Mouse (Mus musculus) limb, embryonic 11.5 days (tissue): ENCODE results near the gene Prps2. TPM values are rescaled to one million over a fixed set of nuclear protein-coding genes. Genes with fewer than 3 reads are reported as not detected.

Experiments
- ATAC-seq: fragments of 200-750 bp; cut with Nextera tagmentation; 2 replicates; pipeline ENCODE4 v1.8.0; 2017; ENCODE audit warnings: low read depth; ENCODE audit not compliant: insufficient number of reproducible peaks, low FRiP score, low TSS enrichment
- DNase-seq: peaks from one replicate; pipeline ENCODE4 v3.0.0-alpha.2; 2015; ENCODE audit warnings: low spot score
- H3K27ac ChIP-seq: fragments of 300-500 bp; sonication (generic); replicated peaks from 2 replicates; pipeline ENCODE4 v1.5.1; 2014; ENCODE audit warnings: low read depth, mild to moderate bottlenecking, low read length
- H3K27me3 ChIP-seq: fragments of 300-500 bp; sonication (generic); 2 replicates; pipeline ENCODE4 v1.6.1; 2014; ENCODE audit warnings: mild to moderate bottlenecking, low read length, mixed read lengths; ENCODE audit not compliant: control insufficient read depth, insufficient read depth
- H3K36me3 ChIP-seq: fragments of 300-500 bp; sonication (generic); 2 replicates; pipeline ENCODE4 v1.6.1; 2014; ENCODE audit warnings: mild to moderate bottlenecking, low read length, moderate library complexity, mixed read lengths; ENCODE audit not compliant: control insufficient read depth, insufficient read depth
- H3K4me1 ChIP-seq: fragments of 300-500 bp; sonication (generic); 2 replicates; pipeline ENCODE4 v1.6.1; 2014; ENCODE audit warnings: low read length, mixed read lengths; ENCODE audit not compliant: control insufficient read depth, insufficient read depth
- H3K4me2 ChIP-seq: fragments of 300-500 bp; sonication (generic); 2 replicates; pipeline ENCODE4 v1.6.1; 2014; ENCODE audit warnings: low read depth, mild to moderate bottlenecking, moderate library complexity; ENCODE audit not compliant: severe bottlenecking
- H3K4me3 ChIP-seq: fragments of 300-500 bp; sonication (generic); 2 replicates; pipeline ENCODE4 v1.5.1; 2014; ENCODE audit warnings: low read depth, low read length
- H3K9ac ChIP-seq: fragments of 300-500 bp; sonication (generic); 2 replicates; pipeline ENCODE4 v1.6.1; 2014; ENCODE audit warnings: mild to moderate bottlenecking, low read length
- H3K9me3 ChIP-seq: fragments of 300-500 bp; sonication (generic); 2 replicates; pipeline ENCODE4 v1.6.1; 2016; ENCODE audit warnings: low read length; ENCODE audit not compliant: control insufficient read depth
- WGBS: fragments of 180-500 bp; shearing (Covaris S2); extraction: QIAGEN DNeasy Blood & Tissue Kit; methylation state at CpG from one replicate; pipeline ENCODE4 v1.1.7; 2014; 5-methylcytosine and 5-hydroxymethylcytosine counted together
- polyA plus RNA-seq: library from polyadenylated mRNA; unstranded; fragments of >200 nt; fragmentation: Nextera tagmentation; extraction: Ambion mirVana; gene quantifications from 2 replicates; pipeline ENCODE4 v1.2.1, GENCODE M21; 2014

The Prps2 gene
- polyA plus RNA-seq, 1 experiment from 2014 or later: 14.2 TPM

DNA sequence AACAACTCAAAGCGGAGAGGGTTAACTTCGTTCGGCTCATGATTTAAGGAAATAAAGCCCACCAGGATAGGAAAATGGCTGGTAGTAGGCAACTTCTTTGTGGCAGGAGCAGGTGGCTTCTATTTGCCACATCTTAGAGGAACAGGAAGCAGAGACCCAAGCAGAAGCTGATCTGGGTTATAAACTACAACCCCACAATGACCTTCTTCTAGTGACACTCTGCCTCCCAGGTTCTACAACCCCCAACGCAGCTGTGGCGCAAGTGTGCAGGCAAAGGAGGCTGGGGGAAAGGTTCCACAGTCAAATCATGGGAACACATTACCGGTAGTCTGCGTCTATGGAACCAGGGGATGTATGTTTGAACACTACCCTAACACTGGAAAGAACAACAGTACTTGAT is 22.8 kb downstream of the Prps2 start:
- H3K4me1 ChIP-seq: no peaks in the 10 kb centered on the region
- H3K27me3 ChIP-seq: no peaks in the 10 kb centered on the region
- H3K36me3 ChIP-seq: no peaks in the 10 kb centered on the region
- DNase-seq: no peak
- WGBS: 80% methylated on average over 7 of the region's 7 CpGs
- ATAC-seq: no peak
- no peak overlapping the region for H3K4me3 ChIP-seq
- no peak overlapping the region for H3K27ac ChIP-seq
- no peak overlapping the region for H3K9ac ChIP-seq
- H3K4me2 ChIP-seq: no peak overlapping the region
- no peaks in the 10 kb centered on the region for H3K9me3 ChIP-seq

DNA sequence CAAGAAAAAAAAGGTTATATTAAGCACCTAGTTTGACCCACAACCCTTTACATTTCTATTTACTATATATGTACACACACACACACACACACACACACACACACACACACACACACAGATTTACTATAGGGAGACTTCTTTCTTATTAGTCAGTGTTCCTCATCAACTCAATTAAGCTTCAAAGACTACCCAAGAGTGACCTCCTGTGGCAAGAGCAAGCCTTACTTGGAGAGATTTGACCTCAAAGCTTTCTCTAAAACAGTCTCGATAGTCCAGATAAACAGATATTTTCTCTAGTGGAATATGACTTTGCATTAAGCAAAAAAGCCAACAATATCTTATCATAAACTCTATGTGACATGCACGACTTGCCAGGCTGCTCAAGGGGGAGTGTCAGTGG is 25.1 kb downstream of the Prps2 start:
- ATAC-seq (no peak), DNase-seq (no peak)
- H3K27ac ChIP-seq: no peak overlapping the region
- no peaks in the 10 kb centered on the region for H3K9me3 ChIP-seq
- no peaks in the 10 kb centered on the region for H3K4me1 ChIP-seq
- no peaks in the 10 kb centered on the region for H3K36me3 ChIP-seq
- no peak overlapping the region for H3K4me3 ChIP-seq
- 77% methylated on average over 2 of the region's 2 CpGs for WGBS
- no peaks in the 10 kb centered on the region for H3K27me3 ChIP-seq
- H3K4me2 ChIP-seq: no peak overlapping the region
- H3K9ac ChIP-seq: no peak overlapping the region

DNA sequence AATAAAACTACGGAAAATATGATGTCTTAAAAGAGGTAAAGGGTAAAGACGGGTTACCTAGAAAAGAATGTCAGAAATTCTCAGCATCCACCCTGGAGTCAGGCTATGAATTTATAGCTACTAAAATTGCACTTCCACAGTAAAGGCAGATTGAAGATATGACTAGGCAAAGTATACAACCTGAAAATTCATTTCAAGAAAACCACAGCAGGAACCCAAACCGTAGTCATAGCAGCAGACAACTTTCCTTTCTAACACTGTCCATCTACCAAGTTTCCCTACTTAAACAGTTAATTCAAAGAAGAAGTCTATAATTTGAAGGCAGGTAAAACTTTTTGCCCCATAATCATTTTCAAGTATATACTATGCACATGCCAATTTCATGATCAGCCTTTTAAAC is 26.6 kb downstream of the Prps2 start:
- no peak for DNase-seq
- H3K9me3 ChIP-seq: no peaks in the 10 kb centered on the region
- no peak overlapping the region for H3K4me3 ChIP-seq
- no peaks in the 10 kb centered on the region for H3K27me3 ChIP-seq
- H3K27ac ChIP-seq: no peak overlapping the region
- H3K36me3 ChIP-seq: no peaks in the 10 kb centered on the region
- no peak for ATAC-seq
- H3K4me1 ChIP-seq: no peaks in the 10 kb centered on the region
- WGBS: 91% methylated on average over 3 of the region's 3 CpGs
- H3K9ac ChIP-seq: no peak overlapping the region
- H3K4me2 ChIP-seq: no peak overlapping the region

DNA sequence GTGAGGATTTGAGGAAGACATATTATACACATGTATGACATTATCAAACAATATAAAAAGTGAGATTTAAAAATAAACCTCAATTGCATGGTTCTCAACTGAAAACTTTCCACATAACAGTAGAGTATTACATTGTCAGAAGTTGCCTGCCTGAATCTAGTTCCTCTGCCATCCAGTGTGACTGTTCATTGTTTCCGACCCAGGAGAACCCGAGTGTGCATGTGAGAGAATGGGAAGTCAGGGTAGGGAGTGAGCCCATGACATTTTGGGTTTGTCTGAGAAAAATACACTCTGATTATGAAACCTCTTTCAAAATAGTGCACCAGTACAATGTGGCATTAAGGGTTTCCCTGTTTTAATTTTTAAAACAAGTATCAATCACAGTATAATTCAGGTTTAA is 28.9 kb downstream of the Prps2 start:
- H3K27me3 ChIP-seq: no peaks in the 10 kb centered on the region
- H3K4me1 ChIP-seq: no peaks in the 10 kb centered on the region
- WGBS: 93% methylated on average over 2 of the region's 2 CpGs

DNA sequence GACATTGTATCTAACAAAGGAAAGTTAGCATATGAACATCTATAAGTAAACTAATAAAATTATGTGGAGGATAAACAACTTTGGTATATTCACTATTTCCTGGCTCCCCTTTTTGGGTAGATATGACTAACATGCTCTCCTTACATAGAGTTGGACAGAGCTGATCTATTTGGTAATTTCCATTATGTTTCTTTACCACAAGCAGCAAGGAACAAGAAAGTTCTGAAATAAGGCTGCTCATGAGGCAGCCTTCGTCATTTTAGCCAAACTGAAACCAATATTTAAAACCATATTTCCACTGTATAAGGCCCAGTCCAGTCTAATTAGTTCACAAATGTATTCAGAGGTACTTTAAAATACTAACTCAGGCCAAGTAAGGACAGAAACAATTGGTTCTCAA is 36.1 kb downstream of the Prps2 start:
- H3K27me3 ChIP-seq: 0 out of 2 replicates have a peak, but pooled peaks cover 5% of the 10 kb centered on the region
- H3K9me3 ChIP-seq: no peaks in the 10 kb centered on the region
- H3K4me1 ChIP-seq: no peaks in the 10 kb centered on the region
- ATAC-seq (no peak), DNase-seq (no peak)
- no peak overlapping the region for H3K4me2 ChIP-seq
- no peaks in the 10 kb centered on the region for H3K36me3 ChIP-seq
- no peak overlapping the region for H3K9ac ChIP-seq
- 96% methylated on average over 1 of the region's 1 CpGs for WGBS
- no peak overlapping the region for H3K27ac ChIP-seq
- H3K4me3 ChIP-seq: no peak overlapping the region

More for the DNA sequence above, 28.9 kb downstream of the Prps2 start:
- Histone ChIP-seq H3K36me3 (no peaks in the 10 kb centered on the region), H3K9me3 (no peaks in the 10 kb centered on the region), H3K9ac (no peak overlapping the region), H3K4me2 (no peak overlapping the region), H3K27ac (no peak overlapping the region), H3K4me3 (no peak overlapping the region)
- no peak for ATAC-seq
- DNase-seq: no peak

DNA sequence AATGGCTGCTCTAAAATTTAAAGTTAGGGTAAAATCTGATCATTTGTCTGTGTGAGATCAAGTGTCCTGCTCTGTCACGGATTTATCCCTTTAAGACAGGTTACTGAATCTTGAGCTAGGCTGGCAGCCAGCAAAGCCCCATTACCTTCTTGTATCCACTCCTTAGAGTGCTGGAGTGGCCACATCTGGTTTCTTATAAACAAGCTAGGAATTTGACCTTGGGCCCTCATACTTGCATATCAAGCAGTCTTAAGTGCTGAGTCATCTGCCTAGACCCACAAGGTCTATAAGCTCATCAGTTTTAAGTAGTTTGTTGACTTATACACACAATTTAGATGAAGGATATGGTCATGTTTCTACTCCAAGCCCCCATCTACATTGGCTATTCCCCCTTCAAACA is 38.2 kb downstream of the Prps2 start:
- Histone ChIP-seq H3K27me3 (peaks cover 10% of the 10 kb centered on the region; the same call in 1 of the 2 replicates), H3K9ac (no peak overlapping the region), H3K4me3 (no peak overlapping the region), H3K9me3 (no peaks in the 10 kb centered on the region), H3K4me2 (no peak overlapping the region), H3K27ac (no peak overlapping the region), H3K4me1 (no peaks in the 10 kb centered on the region), H3K36me3 (no peaks in the 10 kb centered on the region)
- DNase-seq (no peak), ATAC-seq (no peak)
- 88% methylated on average over 1 of the region's 1 CpGs for WGBS

DNA sequence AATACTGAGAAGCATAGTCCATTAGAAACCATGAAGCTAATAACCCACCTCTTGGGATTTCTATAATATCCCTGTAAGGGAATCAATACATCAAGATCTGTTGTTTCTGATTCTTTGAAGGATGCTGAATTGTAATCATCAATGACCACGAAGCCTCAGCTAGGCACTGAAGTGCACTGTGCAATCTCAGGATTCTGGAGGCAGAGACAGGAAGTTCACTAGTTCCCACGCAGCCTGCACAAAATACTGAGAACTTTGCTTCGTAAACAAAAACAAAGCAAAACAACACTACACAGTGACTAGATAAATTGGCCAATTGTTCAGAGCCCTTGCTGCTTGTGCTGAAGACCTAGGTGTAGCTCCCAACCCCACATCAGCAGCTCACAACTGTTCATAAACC is 40.7 kb downstream of the Prps2 start:
- no peak overlapping the region for H3K4me3 ChIP-seq
- H3K27ac ChIP-seq: no peak overlapping the region
- ATAC-seq (no peak), DNase-seq (no peak)
- no peaks in the 10 kb centered on the region for H3K4me1 ChIP-seq
- H3K9me3 ChIP-seq: no peaks in the 10 kb centered on the region
- no peak overlapping the region for H3K9ac ChIP-seq
- H3K27me3 ChIP-seq: peaks cover 9% of the 10 kb centered on the region; the same call in 1 of the 2 replicates
- H3K4me2 ChIP-seq: no peak overlapping the region
- WGBS: 93% methylated on average over 3 of the region's 3 CpGs
- no peaks in the 10 kb centered on the region for H3K36me3 ChIP-seq

DNA sequence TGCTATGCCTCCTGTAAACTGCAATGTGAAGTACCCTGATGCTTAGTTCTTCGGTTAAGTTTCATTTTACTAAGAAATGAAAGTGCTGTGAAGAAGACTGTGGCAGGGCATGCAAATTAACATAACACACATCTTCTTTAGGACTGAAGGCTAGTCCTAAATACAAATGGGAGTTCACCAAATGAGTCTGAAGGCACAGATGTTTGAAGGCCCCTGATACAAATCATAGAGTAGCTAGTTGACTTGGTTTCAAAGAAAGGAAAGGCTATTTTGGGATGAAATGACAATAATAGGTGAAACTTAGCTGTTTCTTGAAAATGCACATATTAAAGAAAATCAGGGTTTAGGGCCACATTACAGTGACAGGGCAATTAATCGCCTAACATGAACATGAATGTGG is 42.4 kb downstream of the Prps2 start:
- Histone ChIP-seq H3K9me3 (no peaks in the 10 kb centered on the region), H3K27ac (no peak overlapping the region), H3K4me3 (no peak overlapping the region), H3K4me1 (no peaks in the 10 kb centered on the region), H3K9ac (no peak overlapping the region), H3K4me2 (no peak overlapping the region), H3K36me3 (no peaks in the 10 kb centered on the region), H3K27me3 (peaks cover 9% of the 10 kb centered on the region; the same call in 1 of the 2 replicates)
- WGBS: 90% methylated on average over 2 of the region's 2 CpGs
- DNase-seq (no peak), ATAC-seq (no peak)

DNA sequence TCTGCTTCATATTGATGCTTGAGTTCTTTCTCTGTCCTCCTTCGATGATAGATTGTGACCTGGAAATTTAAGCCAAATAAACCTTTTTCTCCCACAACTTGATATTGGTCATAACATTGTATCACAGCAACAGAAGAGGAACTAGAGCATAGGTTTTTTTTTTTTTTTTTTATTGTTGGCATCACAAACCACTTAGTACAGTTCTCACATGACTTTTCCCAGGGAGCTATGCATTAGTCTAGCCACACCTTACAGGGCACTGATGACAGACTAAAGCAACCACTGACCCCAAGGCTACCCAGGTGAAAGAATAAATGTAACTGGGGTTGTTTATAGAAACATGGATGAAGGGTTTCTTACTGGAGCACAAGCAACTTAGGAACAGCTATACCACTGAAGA is 44.6 kb downstream of the Prps2 start:
- ATAC-seq (no peak), DNase-seq (no peak)
- H3K27me3 ChIP-seq: peaks cover 6% of the 10 kb centered on the region; the same call in 1 of the 2 replicates

More for the DNA sequence above, 44.6 kb downstream of the Prps2 start:
- 97% methylated on average over 1 of the region's 1 CpGs for WGBS
- H3K27ac ChIP-seq: no peak overlapping the region
- H3K4me2 ChIP-seq: no peak overlapping the region
- no peaks in the 10 kb centered on the region for H3K4me1 ChIP-seq
- no peak overlapping the region for H3K9ac ChIP-seq
- H3K36me3 ChIP-seq: no peaks in the 10 kb centered on the region
- H3K9me3 ChIP-seq: no peaks in the 10 kb centered on the region
- no peak overlapping the region for H3K4me3 ChIP-seq
